Mouse (Mus musculus): ENCODE results near the gene Mettl21a. TPM values are rescaled to one million over a fixed set of nuclear protein-coding genes. Genes with fewer than 3 reads are reported as not detected.
"Not testable (repeated sequence)": the region's sequence is repeated elsewhere in the genome, so short reads cannot be mapped to it uniquely, and the experiment has no call there.

The Mettl21a gene
- polyA plus RNA-seq, 1 experiment from 2014 or later: 18.2 TPM

DNA sequence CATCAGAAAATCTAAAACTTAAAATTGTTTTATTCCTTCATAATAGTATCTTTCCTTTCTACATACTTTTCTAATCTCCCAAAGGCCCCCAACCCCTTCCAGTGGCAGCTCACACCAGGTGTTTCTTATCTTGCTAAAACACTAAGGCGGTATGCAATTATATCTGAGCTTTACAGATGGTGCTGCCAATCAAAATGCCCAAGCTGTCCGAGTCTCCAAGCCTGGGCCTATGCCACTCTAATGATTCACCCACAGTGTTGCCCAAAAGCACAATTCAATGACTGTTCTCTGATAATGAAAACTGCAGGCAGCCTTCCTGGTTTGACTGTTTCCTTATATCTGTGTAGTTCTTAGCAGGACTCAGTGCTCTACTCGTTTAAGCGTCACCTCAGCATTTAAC, 7.9 kb downstream of the Mettl21a start:
- H3K9ac ChIP-seq: no peak overlapping the region
- no peaks in the 10 kb centered on the region for H3K9me3 ChIP-seq
- no peak overlapping the region for H3K4me2 ChIP-seq
- H3K4me3 ChIP-seq: no peak overlapping the region
- ATAC-seq (ENCODE audit: low FRiP score, low read depth): no peak
- no peaks in the 10 kb centered on the region for H3K4me1 ChIP-seq (replicated peaks)
- H3K27ac ChIP-seq (replicated peaks): no peak overlapping the region
- 84% methylated on average over 4 of the region's 4 CpGs for WGBS
- no peaks in the 10 kb centered on the region for H3K27me3 ChIP-seq
- peaks cover 21% of the 10 kb centered on the region for H3K36me3 ChIP-seq

DNA sequence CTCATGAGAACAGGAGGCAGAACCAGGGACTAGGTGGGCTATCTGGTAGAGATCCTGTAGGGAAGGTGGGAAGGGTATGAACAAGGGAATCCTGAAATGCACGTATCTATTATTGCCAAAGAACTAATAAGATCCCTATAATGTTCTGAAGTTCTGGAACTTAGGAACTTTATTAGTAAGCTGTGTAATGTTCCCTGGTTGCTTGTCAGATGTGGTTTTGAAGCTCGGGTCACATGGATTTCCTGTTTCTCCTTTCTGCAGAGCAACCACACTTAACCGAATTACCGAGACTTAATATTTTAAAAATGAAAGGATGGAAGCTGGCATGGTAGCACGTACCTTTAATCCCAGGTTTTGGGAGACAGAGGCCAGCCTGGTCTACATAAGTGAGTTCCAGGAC, 13.7 kb downstream of the Mettl21a start:
- no peak overlapping the region for H3K27ac ChIP-seq (replicated peaks)
- no peaks in the 10 kb centered on the region for H3K27me3 ChIP-seq
- H3K9ac ChIP-seq: no peak overlapping the region
- ATAC-seq (ENCODE audit: low FRiP score, low read depth): no peak
- 93% methylated on average over 5 of the region's 5 CpGs for WGBS
- no peaks in the 10 kb centered on the region for H3K9me3 ChIP-seq
- H3K4me1 ChIP-seq (replicated peaks): no peaks in the 10 kb centered on the region
- no peak overlapping the region for H3K4me3 ChIP-seq
- peaks cover 10% of the 10 kb centered on the region; the same call in 1 of the 2 replicates for H3K36me3 ChIP-seq
- H3K4me2 ChIP-seq: no peak overlapping the region

DNA sequence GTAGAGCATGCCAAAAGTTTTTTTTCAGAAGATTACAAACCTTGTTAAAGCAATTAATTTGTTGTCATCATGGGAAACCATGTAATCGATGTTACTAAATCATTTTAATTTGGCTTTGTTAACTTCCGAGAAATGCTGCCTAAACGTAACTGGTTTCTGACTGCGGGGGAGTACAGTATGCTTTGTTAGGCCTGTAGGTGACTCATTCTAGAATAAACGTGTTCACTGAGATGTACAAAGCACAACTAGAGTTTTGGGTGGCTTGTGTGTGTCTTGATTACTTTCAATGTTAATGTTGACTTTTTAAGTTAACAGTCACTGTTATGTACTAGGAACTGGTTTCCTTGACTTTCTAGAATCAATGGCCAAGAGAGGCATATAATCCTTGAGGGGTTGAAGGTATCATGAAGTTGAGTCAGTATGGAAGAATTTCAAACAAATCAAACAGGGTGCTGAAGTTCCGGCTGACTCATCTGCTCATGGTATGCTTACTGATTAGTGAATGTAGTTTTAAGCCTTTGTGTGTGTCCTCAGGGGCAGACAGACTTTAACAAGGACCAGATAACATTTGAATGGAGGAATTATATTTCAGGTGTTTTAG, 15.7 kb downstream of the Mettl21a start:
- H3K4me3 ChIP-seq: no peak overlapping the region
- no peaks in the 10 kb centered on the region for H3K4me1 ChIP-seq (replicated peaks)
- H3K27me3 ChIP-seq: no peaks in the 10 kb centered on the region
- no peak overlapping the region for H3K9ac ChIP-seq
- ATAC-seq (ENCODE audit: low FRiP score, low read depth): no peak
- H3K4me2 ChIP-seq: no peak overlapping the region
- no peaks in the 10 kb centered on the region; the same call in 1 of the 2 replicates for H3K36me3 ChIP-seq
- WGBS: 89% methylated on average over 6 of the region's 6 CpGs
- H3K27ac ChIP-seq (replicated peaks): no peak overlapping the region
- H3K9me3 ChIP-seq: no peaks in the 10 kb centered on the region

DNA sequence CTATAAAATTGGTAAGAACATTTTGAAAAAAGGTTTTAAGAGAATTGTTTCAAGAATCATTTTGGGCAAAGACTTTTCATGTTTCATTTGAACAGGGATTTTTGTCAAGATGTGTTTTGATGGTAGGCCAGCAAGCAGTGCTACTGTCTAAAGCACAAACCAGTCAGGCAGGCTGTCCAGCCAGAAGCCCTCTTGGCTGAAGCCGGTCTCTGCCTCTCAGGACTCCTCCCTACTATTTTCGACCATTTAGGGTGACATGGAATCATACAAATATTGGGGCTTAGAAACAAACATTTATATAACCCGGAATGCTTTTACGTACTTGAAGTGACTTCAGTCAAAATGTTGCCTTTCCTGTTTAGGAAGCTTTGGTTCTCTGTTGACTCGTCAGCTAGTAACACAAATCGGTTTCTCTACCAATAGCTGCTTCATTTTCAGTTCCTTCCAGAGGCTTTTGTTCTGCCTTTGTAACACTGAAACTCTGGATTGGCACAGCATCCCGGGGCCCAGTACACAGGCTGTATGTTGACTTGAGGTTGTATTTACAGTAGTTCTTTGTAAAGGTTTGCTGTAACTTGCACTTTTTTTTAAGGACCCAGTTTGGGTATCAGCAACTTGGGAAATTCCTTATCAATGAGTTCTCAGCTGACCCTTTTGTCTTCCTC, 16.5 kb downstream of the Mettl21a start:
- 86% methylated on average over 7 of the region's 7 CpGs for WGBS
- peaks cover 4% of the 10 kb centered on the region; the same call in 1 of the 2 replicates for H3K36me3 ChIP-seq
- no peaks in the 10 kb centered on the region for H3K27me3 ChIP-seq
- H3K4me1 ChIP-seq (replicated peaks): no peaks in the 10 kb centered on the region
- no peak for ATAC-seq (ENCODE audit: low FRiP score, low read depth)
- no peak overlapping the region for H3K4me3 ChIP-seq
- no peak overlapping the region for H3K4me2 ChIP-seq
- no peak overlapping the region for H3K9ac ChIP-seq
- no peak overlapping the region for H3K27ac ChIP-seq (replicated peaks)
- H3K9me3 ChIP-seq: no peaks in the 10 kb centered on the region

DNA sequence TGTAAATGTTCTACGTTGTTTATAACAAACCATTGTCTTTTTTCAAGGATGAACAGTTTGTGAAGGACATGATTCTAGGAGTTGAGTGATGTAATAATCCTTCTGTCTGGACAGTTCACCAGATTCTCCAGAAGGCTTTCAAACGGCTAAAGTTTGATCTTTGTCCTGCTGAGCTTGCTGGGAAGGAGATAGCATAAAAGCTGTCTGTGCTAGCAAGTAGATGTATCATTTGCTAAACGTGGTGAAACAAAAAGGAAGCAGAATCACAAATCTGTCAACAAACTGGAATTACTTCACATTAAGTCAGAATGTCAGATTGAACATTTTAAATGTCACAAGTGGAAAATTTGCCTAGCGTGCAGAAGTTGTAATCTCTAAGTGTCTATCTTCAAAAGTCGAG, 18.1 kb downstream of the Mettl21a start:
- ATAC-seq (ENCODE audit: low FRiP score, low read depth): no peak
- Histone ChIP-seq H3K27ac (replicated peaks) (no peak overlapping the region), H3K27me3 (no peaks in the 10 kb centered on the region), H3K4me1 (replicated peaks) (no peaks in the 10 kb centered on the region), H3K4me2 (no peak overlapping the region), H3K9ac (no peak overlapping the region), H3K9me3 (no peaks in the 10 kb centered on the region), H3K4me3 (no peak overlapping the region), H3K36me3 (0 out of 2 replicates have a peak, but pooled peaks cover 4% of the 10 kb centered on the region)
- WGBS: 65% methylated on average over 5 of the region's 5 CpGs

DNA sequence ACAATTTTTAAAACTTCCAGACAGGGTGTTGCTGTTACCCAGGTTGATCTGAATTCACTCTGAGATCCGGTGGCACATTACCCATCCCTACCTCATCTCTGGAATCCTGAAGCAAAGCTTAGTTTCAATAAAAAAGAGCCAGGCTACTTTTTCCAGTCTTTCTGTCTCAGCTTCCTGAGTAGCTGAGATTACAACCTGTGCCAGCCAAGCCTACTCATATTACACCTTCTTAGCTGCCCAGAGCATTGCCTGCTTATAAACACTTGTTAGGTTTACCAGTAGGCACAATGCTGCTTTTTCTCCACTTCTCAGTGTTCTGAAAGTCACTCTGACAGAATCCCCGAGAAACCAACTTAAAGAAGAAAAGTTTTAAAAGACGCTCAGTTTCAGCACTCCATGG, 38.2 kb downstream of the Mettl21a start:
- H3K4me3 ChIP-seq: no peak overlapping the region
- H3K9me3 ChIP-seq: no peaks in the 10 kb centered on the region
- no peaks in the 10 kb centered on the region for H3K27me3 ChIP-seq
- H3K27ac ChIP-seq (replicated peaks): no peak overlapping the region
- ATAC-seq (ENCODE audit: low FRiP score, low read depth): no peak
- H3K4me2 ChIP-seq: no peak overlapping the region
- WGBS: 96% methylated on average over 3 of the region's 3 CpGs
- H3K36me3 ChIP-seq: peaks cover 46% of the 10 kb centered on the region
- no peaks in the 10 kb centered on the region for H3K4me1 ChIP-seq (replicated peaks)
- H3K9ac ChIP-seq: no peak overlapping the region

DNA sequence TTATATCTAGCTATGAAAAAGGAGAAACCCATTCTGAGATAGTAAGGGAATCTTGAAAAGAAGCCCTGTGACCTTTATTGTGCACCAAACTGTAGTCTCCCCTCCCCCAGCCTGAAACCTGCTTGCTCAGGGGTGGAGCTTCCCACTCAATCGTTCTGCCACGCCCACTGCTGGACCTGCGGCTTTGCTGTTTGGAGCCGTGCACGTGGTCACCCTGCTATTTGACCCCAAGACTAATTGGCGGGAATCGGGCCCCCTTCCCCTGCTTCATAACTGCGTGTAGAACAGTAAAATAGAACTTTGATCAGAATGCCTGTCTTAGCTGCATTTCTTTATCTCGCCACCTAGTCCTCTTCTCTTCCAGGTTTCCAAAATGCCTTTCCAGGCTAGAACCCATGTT, 39.1 kb downstream of the Mettl21a start:
- not testable (repeated sequence) for ATAC-seq (ENCODE audit: low FRiP score, low read depth); H3K4me2 ChIP-seq; H3K4me1 ChIP-seq (replicated peaks); H3K9ac ChIP-seq; H3K27ac ChIP-seq (replicated peaks); H3K9me3 ChIP-seq; H3K4me3 ChIP-seq; H3K27me3 ChIP-seq
- H3K36me3 ChIP-seq: peaks cover 46% of the 10 kb centered on the region
- 51% methylated on average over 9 of the region's 9 CpGs for WGBS

DNA sequence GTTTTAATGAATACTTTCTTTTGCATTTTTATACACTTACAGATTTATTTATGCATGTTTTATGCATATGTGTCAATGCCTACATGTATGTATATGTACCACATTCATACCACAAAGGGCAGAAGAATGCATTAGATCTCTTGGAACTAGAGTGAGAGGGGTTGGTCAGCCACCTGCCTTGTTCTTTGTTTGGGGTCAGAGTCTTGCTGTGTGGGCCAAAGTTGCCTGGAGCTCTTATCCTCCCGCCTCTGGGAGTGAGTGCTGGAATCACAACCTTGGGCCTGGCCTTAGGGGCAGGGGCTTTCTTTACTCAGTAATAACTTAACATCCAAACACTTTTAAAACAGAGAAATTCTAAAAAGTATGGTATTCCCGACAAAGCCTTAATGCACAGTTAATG, 40.3 kb downstream of the Mettl21a start:
- whole genome bisulfite sequencing: 61% methylated on average over 2 of the region's 2 CpGs
- no peaks in the 10 kb centered on the region for H3K9me3 ChIP-seq
- no peak overlapping the region for H3K4me2 ChIP-seq
- H3K4me3 ChIP-seq: no peak overlapping the region
- no peak overlapping the region for H3K27ac ChIP-seq (replicated peaks)
- H3K4me1 ChIP-seq (replicated peaks): no peaks in the 10 kb centered on the region
- peaks cover 42% of the 10 kb centered on the region for H3K36me3 ChIP-seq
- no peaks in the 10 kb centered on the region for H3K27me3 ChIP-seq
- ATAC-seq (ENCODE audit: low FRiP score, low read depth): no peak
- no peak overlapping the region for H3K9ac ChIP-seq

DNA sequence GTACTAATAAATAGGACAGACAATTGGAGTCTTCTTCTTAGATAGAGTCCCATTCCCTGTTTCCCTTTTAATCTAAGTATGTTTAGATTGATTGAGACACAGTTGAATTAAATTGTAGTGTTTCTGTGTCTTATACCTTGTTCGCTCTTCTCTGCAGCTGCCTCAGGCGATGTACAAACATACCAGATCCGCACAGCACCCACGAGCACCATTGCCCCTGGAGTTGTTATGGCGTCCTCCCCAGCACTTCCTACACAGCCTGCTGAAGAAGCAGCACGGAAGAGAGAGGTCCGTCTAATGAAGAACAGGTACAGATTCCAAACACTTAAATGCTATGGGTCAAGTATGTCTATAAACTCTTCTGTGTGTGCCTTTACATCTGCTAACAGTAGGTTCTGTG, 41.0 kb downstream of the Mettl21a start:
- Histone ChIP-seq H3K9me3 (no peaks in the 10 kb centered on the region), H3K27me3 (no peaks in the 10 kb centered on the region), H3K36me3 (peaks cover 36% of the 10 kb centered on the region), H3K4me3 (no peak overlapping the region), H3K4me2 (no peak overlapping the region), H3K4me1 (replicated peaks) (no peaks in the 10 kb centered on the region), H3K9ac (no peak overlapping the region), H3K27ac (replicated peaks) (no peak overlapping the region)
- no peak for ATAC-seq (ENCODE audit: low FRiP score, low read depth)
- WGBS: 87% methylated on average over 7 of the region's 7 CpGs

DNA sequence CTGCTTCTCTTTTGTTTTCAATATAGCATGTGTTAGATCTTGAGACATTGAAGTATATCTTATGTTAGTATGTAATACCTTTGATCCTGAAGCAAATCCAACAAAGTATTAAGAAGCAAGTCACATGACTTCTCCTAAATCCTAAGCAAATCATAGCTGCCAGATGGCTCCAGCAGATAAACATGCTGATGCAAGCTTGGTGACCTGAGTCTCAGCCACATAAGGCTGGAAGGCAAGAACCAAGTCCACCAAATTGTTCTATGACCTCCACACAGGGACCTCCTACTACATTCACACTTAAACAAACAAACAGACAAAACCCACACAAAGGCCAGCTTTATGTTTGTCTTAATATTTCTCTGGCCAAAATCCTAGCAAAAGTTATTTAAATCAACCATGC, 48.8 kb downstream of the Mettl21a start:
- Histone ChIP-seq H3K4me1 (replicated peaks) (no peaks in the 10 kb centered on the region), H3K27me3 (no peaks in the 10 kb centered on the region), H3K9me3 (no peaks in the 10 kb centered on the region), H3K4me3 (no peak overlapping the region), H3K4me2 (no peak overlapping the region), H3K36me3 (peaks cover 23% of the 10 kb centered on the region), H3K27ac (replicated peaks) (no peak overlapping the region), H3K9ac (no peak overlapping the region)
- ATAC-seq (ENCODE audit: low FRiP score, low read depth): no peak

DNA sequence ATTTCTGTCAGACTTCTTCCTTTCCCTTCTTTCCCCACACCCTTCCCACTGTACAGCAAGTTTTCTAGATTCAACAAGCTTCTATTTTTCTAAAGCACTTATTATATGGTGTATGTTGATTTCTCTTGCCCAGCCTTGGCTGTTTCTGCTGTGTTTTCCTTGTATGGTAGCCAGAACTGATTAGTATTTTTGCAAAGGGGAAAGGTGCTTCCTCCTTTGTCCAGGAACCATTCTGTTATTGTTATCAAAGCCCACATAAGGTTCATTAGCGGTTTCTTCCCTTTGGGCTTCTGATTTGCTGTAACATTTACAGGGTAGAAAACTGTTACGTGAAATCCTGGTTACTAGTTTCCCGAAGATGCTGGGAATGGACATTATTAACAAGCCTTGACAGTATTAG, 56.9 kb downstream of the Mettl21a start:
- H3K4me1 ChIP-seq (replicated peaks): no peaks in the 10 kb centered on the region
- H3K4me3 ChIP-seq: no peak overlapping the region
- H3K9me3 ChIP-seq: no peaks in the 10 kb centered on the region
- no peak overlapping the region for H3K27ac ChIP-seq (replicated peaks)
- peaks cover 27% of the 10 kb centered on the region for H3K36me3 ChIP-seq
- H3K4me2 ChIP-seq: no peak overlapping the region
- H3K9ac ChIP-seq: no peak overlapping the region
- H3K27me3 ChIP-seq: no peaks in the 10 kb centered on the region
- 93% methylated on average over 3 of the region's 3 CpGs for WGBS
- ATAC-seq (ENCODE audit: low FRiP score, low read depth): no peak

Data from hindbrain, embryonic 15.5 days (tissue).